Mouse (Mus musculus) E14TG2a.4 (cell line): Measurements from ENCODE around the gene Nid1.
"Not testable (repeated sequence)": the region's sequence is repeated elsewhere in the genome, so short reads cannot be mapped to it uniquely, and the experiment has no call there.

ENCODE experiments used
- CTCF ChIP-seq: conservative IDR thresholded peaks from 2 replicates; pipeline ENCODE4 v1.5.1; 2014; ENCODE audit warnings: low read length
- POU5F1 ChIP-seq: IDR thresholded peaks from 2 replicates; pipeline ENCODE4 v1.6.1; 2014; ENCODE audit warnings: low read length, borderline replicate concordance

- TF ChIP-seq CTCF = peak; percentile 24; the same call in 1 of the 2 replicates
- TF ChIP-seq POU5F1 = not testable (repeated sequence)
Observed at GRCm38 (mm10) chr13:13474464-13474863, 37.1 kb downstream of the Nid1 start.
